Mouse (Mus musculus) forelimb bud, embryonic 11.5 days (tissue): ENCODE measurements around the gene Slco6c1.

Source experiments
- DNase-seq: peaks from one replicate; pipeline ENCODE4 v3.0.0-alpha.2; 2012; ENCODE audit warnings: low read depth, low spot score

Slco6c1 gene

GRCm38 (mm10) chr1:97128201-97128600, at the start of gene Slco6c1:
Gene Slco6c1 (minus strand): TSS chr1:97128301.
- DNase-seq, result no peak

- DNase-seq, result no peak
Measured at GRCm38 (mm10) chr1:97038982-97039381, 89.1 kb downstream of the Slco6c1 start.

- peak; percentile 35 for DNase-seq
Measured at GRCm38 (mm10) chr1:97038548-97038947, 89.6 kb downstream of the Slco6c1 start.

GRCm38 (mm10) chr1:97037955-97038354, 90.1 kb downstream of the Slco6c1 start:
- no peak for DNase-seq

DNA sequence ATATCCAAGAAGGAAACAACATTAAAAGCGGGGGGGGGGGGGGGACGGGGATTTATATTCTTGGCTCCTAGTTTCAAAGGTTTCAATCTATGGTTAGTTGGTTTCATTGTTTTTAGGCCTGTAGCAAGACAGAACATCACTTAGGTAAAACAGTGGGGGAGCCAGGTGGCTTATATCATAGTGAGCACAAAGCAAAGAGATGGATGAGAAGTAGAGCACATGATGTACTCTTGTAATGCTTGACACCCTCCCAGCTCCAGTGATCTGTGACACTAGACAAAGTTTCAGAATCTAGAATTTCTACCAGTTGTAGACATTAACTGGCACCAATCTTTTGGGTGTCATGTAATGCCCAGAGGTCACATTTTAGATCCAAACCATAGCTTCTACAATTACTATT, 106.7 kb downstream of the Slco6c1 start:
- no peak for DNase-seq

DNA sequence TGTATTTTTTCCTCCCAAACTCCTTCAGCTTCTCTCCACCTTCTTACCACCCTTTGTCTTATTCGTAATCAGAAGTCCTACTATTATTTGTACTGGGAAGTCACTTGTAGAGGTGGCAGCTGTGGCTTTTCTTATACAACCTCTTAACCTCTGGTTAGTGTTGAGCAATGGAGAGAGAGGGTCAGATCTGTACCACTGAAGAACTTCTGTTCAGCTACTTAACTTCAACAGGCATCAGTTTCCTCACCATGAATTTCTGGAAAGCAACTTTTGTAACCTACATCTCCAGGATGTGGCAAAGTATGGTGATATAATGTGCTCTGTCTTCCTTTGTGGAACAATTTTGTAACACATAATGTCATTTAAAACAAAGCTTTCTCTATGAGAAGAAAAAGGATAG, 108.7 kb downstream of the Slco6c1 start:
- no peak for DNase-seq

DNA sequence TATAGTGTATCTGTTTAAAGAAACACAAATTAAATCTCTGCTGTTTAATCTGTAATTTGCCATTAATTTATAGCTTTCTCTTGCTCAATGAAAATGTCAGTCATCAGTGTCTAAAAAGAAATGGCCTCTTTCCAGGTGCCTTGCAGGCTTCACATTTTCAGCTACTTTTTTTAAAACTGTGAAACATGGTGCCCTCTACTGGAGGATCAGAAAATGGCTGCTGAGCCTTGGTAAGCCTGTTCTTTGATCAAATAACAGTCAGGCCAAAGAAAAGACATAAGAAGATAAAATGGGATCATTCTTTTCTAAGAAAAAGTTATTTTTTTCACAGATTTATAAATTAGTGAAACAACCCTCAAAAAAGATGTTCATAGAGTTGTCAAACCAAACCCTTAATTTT, 109.1 kb downstream of the Slco6c1 start:
- peak; percentile 43 for DNase-seq
